Mouse (Mus musculus) lung, postnatal 0 days (tissue): ENCODE measurements at regions not wholly inside any gene's neighbourhood (a gene's known extent, or its start where the extent isn't known, plus 50 kb on each side); places are given as distances from the start of the nearest gene placed in this dataset.

Experiments
- CTCF ChIP-seq: IDR thresholded peaks from 2 replicates; pipeline ENCODE4 v1.5.1; 2016; ENCODE audit warnings: antibody characterized with exemption, mild to moderate bottlenecking
- EP300 ChIP-seq: IDR thresholded peaks from 2 replicates; pipeline ENCODE4 v1.6.1; 2016; ENCODE audit warnings: antibody characterized with exemption, mild to moderate bottlenecking, control low read depth

- TF ChIP-seq CTCF, result no peak
- TF ChIP-seq EP300, result no peak
Measured at GRCm38 (mm10) chr10:109300199-109300598, 289.4 kb upstream of the Syt1 start.
